Mouse (Mus musculus) forebrain, embryonic 13.5 days (tissue): Measurements from ENCODE around the gene Hbp1. TPM values are rescaled to one million over a fixed set of nuclear protein-coding genes. Genes with fewer than 3 reads are reported as not detected.

Experiments
- ATAC-seq: fragments of 200-750 bp; cut with Nextera tagmentation; 2 replicates; pipeline ENCODE4 v1.8.0; 2017
- H3K27ac ChIP-seq: fragments of 300-500 bp; sonication (generic); 2 replicates; pipeline ENCODE4 v1.5.1; 2015; ENCODE audit warnings: inconsistent platforms, mild to moderate bottlenecking, moderate library complexity
- H3K27me3 ChIP-seq: fragments of 300-500 bp; sonication (generic); 2 replicates; pipeline ENCODE4 v1.6.1; 2015; ENCODE audit warnings: mild to moderate bottlenecking, inconsistent platforms
- H3K36me3 ChIP-seq: fragments of 300-500 bp; sonication (generic); 2 replicates; pipeline ENCODE4 v1.6.1; 2015; ENCODE audit warnings: mild to moderate bottlenecking, inconsistent platforms; ENCODE audit not compliant: poor library complexity, severe bottlenecking
- H3K4me1 ChIP-seq: fragments of 300-500 bp; sonication (generic); 2 replicates; pipeline ENCODE4 v1.6.1; 2015; ENCODE audit warnings: inconsistent platforms
- H3K4me2 ChIP-seq: fragments of 300-500 bp; sonication (generic); 2 replicates; pipeline ENCODE4 v1.6.1; 2015; ENCODE audit warnings: inconsistent platforms, mild to moderate bottlenecking, moderate library complexity
- H3K4me3 ChIP-seq: fragments of 300-500 bp; sonication (generic); 2 replicates; pipeline ENCODE4 v1.5.1; 2015; ENCODE audit warnings: mild to moderate bottlenecking, inconsistent platforms
- H3K9ac ChIP-seq: fragments of 300-500 bp; sonication (generic); 2 replicates; pipeline ENCODE4 v1.6.1; 2015; ENCODE audit warnings: mild to moderate bottlenecking, inconsistent platforms
- H3K9me3 ChIP-seq: fragments of 300-500 bp; sonication (generic); replicated peaks from 2 replicates; pipeline ENCODE4 v1.6.1; 2016; ENCODE audit warnings: inconsistent platforms
- WGBS: fragments of 180-500 bp; shearing (Covaris S2); methylation state at CpG from one replicate; pipeline ENCODE4 v1.1.7; 2015; 5-methylcytosine and 5-hydroxymethylcytosine counted together
- polyA plus RNA-seq: library from polyadenylated mRNA; unstranded; fragments of >200 nt; fragmentation: Nextera tagmentation; extraction: Ambion mirVana; gene quantifications from 2 replicates; pipeline ENCODE4 v1.2.1, GENCODE M21; 2015

Hbp1 gene
- polyA plus RNA-seq, 1 experiment from 2014 or later = 85.8 TPM

- Histone ChIP-seq H3K27me3 (no peaks in the 10 kb centered on the region), H3K27ac (peak overlapping the region; percentile 99), H3K4me1 (peaks cover 12% of the 10 kb centered on the region; the same call in 1 of the 2 replicates), H3K4me3 (peak overlapping the region; percentile 82), H3K9ac (peak overlapping the region; percentile 91), H3K9me3 (no peaks in the 10 kb centered on the region), H3K4me2 (peak overlapping the region; percentile 67), H3K36me3 (no peaks in the 10 kb centered on the region)
- under 1% methylated on average over 50 of the region's 58 CpGs for WGBS
- peak; percentile 83 for ATAC-seq
These were observed 1.1 kb downstream of the Hbp1 start for GRCm38 (mm10) chr12:31949193-31949741.

DNA sequence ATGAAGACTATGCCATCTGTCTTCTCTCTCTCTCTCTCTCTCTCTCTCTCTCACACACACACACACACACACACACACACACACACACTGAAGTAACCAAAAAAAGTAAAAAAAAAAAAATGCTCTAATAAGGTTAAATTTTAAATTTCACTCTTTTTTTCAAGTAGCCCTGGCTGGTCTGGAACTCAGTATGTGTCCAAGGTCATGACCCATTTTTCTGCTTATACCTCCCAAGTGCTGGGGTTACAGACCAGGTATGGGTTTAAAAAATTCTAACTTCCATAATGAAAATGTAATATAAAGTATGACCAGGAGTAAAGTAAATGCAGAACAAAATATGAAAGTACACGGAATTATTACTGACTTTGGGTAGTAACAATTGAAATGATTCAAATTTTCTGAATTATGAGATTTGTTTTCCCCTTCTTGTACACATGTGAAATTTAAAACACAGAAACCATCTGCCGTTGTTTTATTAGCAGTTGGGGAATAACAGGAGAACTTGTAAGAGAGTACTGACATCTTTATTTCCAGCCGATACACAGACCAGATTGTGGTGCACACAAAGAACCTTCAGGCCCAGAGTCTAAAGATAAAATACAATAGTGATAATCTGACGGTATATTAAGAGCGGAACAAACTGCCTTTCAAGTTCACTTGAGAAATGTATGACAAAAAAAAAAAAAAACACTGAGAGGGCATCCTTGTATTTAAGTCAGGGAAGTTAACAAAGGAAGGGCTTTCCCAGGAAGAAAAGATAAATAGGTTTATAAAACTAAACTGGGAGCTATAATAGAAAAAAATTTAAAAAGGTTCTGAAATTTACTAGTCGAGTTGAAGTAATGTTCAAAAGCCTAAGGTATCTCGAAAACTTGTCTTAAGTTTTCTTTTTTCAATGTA lies 2.0 kb downstream of the Hbp1 start:
- peaks cover 12% of the 10 kb centered on the region; the same call in 1 of the 2 replicates for H3K4me1 ChIP-seq
- H3K27me3 ChIP-seq = no peaks in the 10 kb centered on the region
- H3K4me2 ChIP-seq = peak overlapping the region; percentile 67
- H3K4me3 ChIP-seq = peak overlapping the region; percentile 82
- no peak for ATAC-seq
- H3K36me3 ChIP-seq = peaks cover 4% of the 10 kb centered on the region
- 22% methylated on average over 7 of the region's 7 CpGs for WGBS
- H3K27ac ChIP-seq = peak overlapping the region; percentile 99
- H3K9ac ChIP-seq = peak overlapping the region; percentile 91
- no peaks in the 10 kb centered on the region for H3K9me3 ChIP-seq

GRCm38 (mm10) chr12:31947476-31947875 lies 2.9 kb downstream of the Hbp1 start:
- no peak for ATAC-seq
- H3K36me3 ChIP-seq = peaks cover 13% of the 10 kb centered on the region
- H3K27ac ChIP-seq = no peak overlapping the region
- H3K4me1 ChIP-seq = peaks cover 12% of the 10 kb centered on the region; the same call in 1 of the 2 replicates
- H3K4me3 ChIP-seq = no peak overlapping the region
- no peak overlapping the region for H3K4me2 ChIP-seq
- no peak overlapping the region for H3K9ac ChIP-seq
- 95% methylated on average over 5 of the region's 5 CpGs for WGBS
- no peaks in the 10 kb centered on the region for H3K9me3 ChIP-seq
- no peaks in the 10 kb centered on the region for H3K27me3 ChIP-seq

GRCm38 (mm10) chr12:31944405-31944804 lies 5.9 kb downstream of the Hbp1 start:
- Histone ChIP-seq H3K9ac (no peak overlapping the region), H3K27me3 (no peaks in the 10 kb centered on the region), H3K4me1 (peaks cover 6% of the 10 kb centered on the region; the same call in 1 of the 2 replicates), H3K4me2 (no peak overlapping the region), H3K4me3 (no peak overlapping the region), H3K9me3 (no peaks in the 10 kb centered on the region), H3K36me3 (peaks cover 32% of the 10 kb centered on the region), H3K27ac (no peak overlapping the region)
- no peak for ATAC-seq
- 92% methylated on average over 2 of the region's 2 CpGs for WGBS

GRCm38 (mm10) chr12:31943020-31943654 lies 7.2 kb downstream of the Hbp1 start:
- H3K27me3 ChIP-seq = no peaks in the 10 kb centered on the region
- ATAC-seq = no peak
- 94% methylated on average over 4 of the region's 4 CpGs for WGBS

GRCm38 (mm10) chr12:31939026-31939425 lies 11.3 kb downstream of the Hbp1 start:
- Histone ChIP-seq H3K36me3 (peaks cover 78% of the 10 kb centered on the region), H3K4me1 (no peaks in the 10 kb centered on the region), H3K9me3 (no peaks in the 10 kb centered on the region), H3K4me3 (no peak overlapping the region), H3K9ac (no peak overlapping the region), H3K27ac (no peak overlapping the region), H3K4me2 (no peak overlapping the region), H3K27me3 (no peaks in the 10 kb centered on the region)
- ATAC-seq = no peak

More at GRCm38 (mm10) chr12:31943020-31943654, 7.2 kb downstream of the Hbp1 start:
- Histone ChIP-seq H3K27ac (no peak overlapping the region), H3K9me3 (no peaks in the 10 kb centered on the region), H3K4me3 (no peak overlapping the region), H3K4me1 (peaks cover 5% of the 10 kb centered on the region; the same call in 1 of the 2 replicates), H3K9ac (no peak overlapping the region), H3K4me2 (no peak overlapping the region), H3K36me3 (peaks cover 45% of the 10 kb centered on the region)

GRCm38 (mm10) chr12:31938391-31938997 lies 11.8 kb downstream of the Hbp1 start:
- no peaks in the 10 kb centered on the region for H3K27me3 ChIP-seq
- H3K4me1 ChIP-seq = no peaks in the 10 kb centered on the region
- 92% methylated on average over 4 of the region's 4 CpGs for WGBS
- H3K9me3 ChIP-seq = no peaks in the 10 kb centered on the region
- H3K27ac ChIP-seq = no peak overlapping the region
- no peak overlapping the region for H3K4me2 ChIP-seq
- H3K9ac ChIP-seq = no peak overlapping the region
- peaks cover 76% of the 10 kb centered on the region for H3K36me3 ChIP-seq
- no peak overlapping the region for H3K4me3 ChIP-seq
- no peak for ATAC-seq

DNA sequence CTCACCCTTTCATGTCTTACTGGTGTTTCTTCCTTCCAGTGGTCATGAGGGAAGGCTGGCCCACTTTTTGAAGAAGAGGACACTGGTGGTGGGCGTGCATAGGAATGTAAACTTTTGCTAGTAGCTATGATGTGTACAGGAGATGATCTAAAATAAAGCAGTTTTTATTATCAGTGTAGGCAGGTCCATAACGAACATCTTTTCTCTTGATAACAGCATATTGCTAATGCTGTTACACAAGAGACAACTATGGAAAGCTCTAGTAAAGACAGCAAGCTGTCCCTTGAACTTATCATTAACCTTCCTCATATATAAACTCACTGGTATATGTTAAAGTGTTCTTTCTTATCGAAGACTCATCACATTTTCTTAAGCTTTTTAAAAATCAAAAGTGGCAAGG lies 12.7 kb downstream of the Hbp1 start:
- no peak overlapping the region for H3K4me2 ChIP-seq
- no peaks in the 10 kb centered on the region for H3K27me3 ChIP-seq
- no peak overlapping the region for H3K9ac ChIP-seq
- H3K4me3 ChIP-seq = no peak overlapping the region
- no peaks in the 10 kb centered on the region for H3K4me1 ChIP-seq
- ATAC-seq = no peak
- H3K9me3 ChIP-seq = no peaks in the 10 kb centered on the region
- no peak overlapping the region for H3K27ac ChIP-seq
- H3K36me3 ChIP-seq = peaks cover 75% of the 10 kb centered on the region
- WGBS = 92% methylated on average over 3 of the region's 3 CpGs

DNA sequence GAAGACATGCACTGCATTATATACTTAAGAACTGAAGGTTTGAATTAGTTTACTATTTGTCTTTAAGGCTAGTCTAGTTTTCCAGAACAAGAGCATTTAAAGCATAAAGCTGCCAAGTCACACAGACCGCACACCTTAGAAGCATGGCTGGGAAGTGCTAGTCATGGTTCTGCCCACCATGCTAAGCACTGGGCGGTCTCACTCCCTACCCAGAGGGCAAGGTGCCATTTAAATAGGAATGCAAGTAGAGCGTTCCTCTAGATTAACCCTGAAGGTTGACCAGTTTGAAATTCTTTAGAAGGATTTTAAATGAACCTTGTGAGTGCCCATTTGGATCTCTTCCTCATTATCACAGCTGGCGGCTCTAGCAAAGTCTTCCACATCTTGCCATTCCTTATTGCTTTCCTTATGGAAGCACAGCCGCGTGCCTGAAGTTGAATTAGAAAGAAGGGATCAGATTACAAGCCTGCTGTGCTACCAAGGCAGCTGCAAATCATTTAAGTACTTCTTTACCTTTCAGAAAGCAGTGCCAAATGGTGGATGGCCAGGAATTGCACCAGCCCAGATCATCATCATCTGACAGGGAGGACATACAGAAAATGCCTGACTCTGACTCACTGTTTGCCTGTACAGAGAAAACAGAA lies 13.6 kb downstream of the Hbp1 start:
- Histone ChIP-seq H3K4me1 (no peaks in the 10 kb centered on the region), H3K36me3 (peaks cover 79% of the 10 kb centered on the region)
- 38% methylated on average over 6 of the region's 6 CpGs for WGBS

GRCm38 (mm10) chr12:31931818-31932217 lies 18.5 kb downstream of the Hbp1 start:
- Histone ChIP-seq H3K9me3 (no peaks in the 10 kb centered on the region), H3K27ac (no peak overlapping the region), H3K4me1 (no peaks in the 10 kb centered on the region), H3K36me3 (peaks cover 79% of the 10 kb centered on the region), H3K4me2 (no peak overlapping the region), H3K27me3 (no peaks in the 10 kb centered on the region), H3K4me3 (no peak overlapping the region), H3K9ac (no peak overlapping the region)
- ATAC-seq = no peak
- WGBS = 98% methylated on average over 3 of the region's 3 CpGs

More for the DNA sequence above, 13.6 kb downstream of the Hbp1 start:
- Histone ChIP-seq H3K4me2 (no peak overlapping the region), H3K4me3 (no peak overlapping the region), H3K9me3 (no peaks in the 10 kb centered on the region), H3K9ac (no peak overlapping the region), H3K27ac (no peak overlapping the region), H3K27me3 (no peaks in the 10 kb centered on the region)
- ATAC-seq = no peak

GRCm38 (mm10) chr12:31928498-31928897 lies 21.8 kb downstream of the Hbp1 start:
- Histone ChIP-seq H3K36me3 (peaks cover 86% of the 10 kb centered on the region), H3K4me2 (no peak overlapping the region), H3K9ac (no peak overlapping the region), H3K4me1 (no peaks in the 10 kb centered on the region), H3K4me3 (no peak overlapping the region), H3K27me3 (no peaks in the 10 kb centered on the region), H3K27ac (no peak overlapping the region), H3K9me3 (no peaks in the 10 kb centered on the region)
- 87% methylated on average over 3 of the region's 3 CpGs for WGBS
- ATAC-seq = no peak
